8 mouse cellular contexts compared by ENCODE assay signal in genomic region chr14:7997255-7997696, GRCm38 (mm10). TPM values are rescaled to one million over a fixed set of nuclear protein-coding genes. Genes with fewer than 3 reads are reported as not detected.
DNase-seq lines count a peak whose midpoint lies in the region; ATAC-seq and TF ChIP-seq lines count a peak whose summit lies in the region.

No protein-coding gene starts in this region.

- peak; percentile 86 for TF ChIP-seq CTCF in heart, adult 2 months (IDR thresholded peaks at IDR 0.05)
- TF ChIP-seq CTCF in kidney, adult 2 months (conservative IDR thresholded peaks at IDR 0.05; ENCODE audit: insufficient read depth, insufficient read length, low read depth, low read length) = peak; percentile 82

- no peaks in the 10 kb centered on the region for H3K9me3 ChIP-seq in embryonic facial prominence, embryonic 12.5 days
- no peaks in the 10 kb centered on the region for H3K9me3 ChIP-seq in limb, embryonic 11.5 days (ENCODE audit: control insufficient read depth, low read length)
- no peaks in the 10 kb centered on the region for H3K9me3 ChIP-seq in midbrain, embryonic 14.5 days (ENCODE audit: control insufficient read depth, low read length)

- H3K4me2 ChIP-seq in embryonic facial prominence, embryonic 12.5 days (replicated peaks) = peak overlapping the region; percentile 12; the same call in 1 of the 2 replicates
- H3K4me2 ChIP-seq in limb, embryonic 11.5 days (ENCODE audit: low read depth, severe bottlenecking) = peak overlapping the region; percentile 35
- H3K4me2 ChIP-seq in midbrain, embryonic 14.5 days (ENCODE audit: low read length) = peak overlapping the region; percentile 46

- H3K4me3 ChIP-seq in embryonic facial prominence, embryonic 12.5 days = no peak overlapping the region
- H3K4me3 ChIP-seq in heart, adult 2 months = no peak overlapping the region
- H3K4me3 ChIP-seq in kidney, adult 2 months (ENCODE audit: insufficient read depth, low read depth, low read length) = 0 out of 2 replicates have a peak overlapping the region, but pooled peaks have one; percentile 9
- no peak overlapping the region for H3K4me3 ChIP-seq in limb, embryonic 11.5 days (ENCODE audit: low read depth, low read length)
- no peak overlapping the region for H3K4me3 ChIP-seq in midbrain, embryonic 14.5 days (replicated peaks; ENCODE audit: low read depth, low read length)

- TF ChIP-seq POLR2A in heart, adult 2 months (IDR thresholded peaks at IDR 0.05; ENCODE audit: insufficient read depth, low read depth, low read length) = no peak
- no peak for TF ChIP-seq POLR2A in kidney, adult 2 months (IDR thresholded peaks at IDR 0.05; ENCODE audit: low read depth, low read length)

- DNase-seq in 3T3-L1 (ENCODE audit: low read depth, low spot score) = peak; percentile 51
- peak; percentile 91 to 94 for DNase-seq in adrenal gland, postnatal 36 days
- DNase-seq in heart, adult 2 months = peak; percentile 90 to 91
- peak; percentile 92 for DNase-seq in kidney, adult 2 months
- peak; percentile 93 for DNase-seq in limb, embryonic 11.5 days (ENCODE audit: low spot score)
- peak; percentile 91 for DNase-seq in midbrain, embryonic 14.5 days
- DNase-seq in spleen, adult 12 weeks (ENCODE audit: low spot score) = peak; percentile 77

- intact Hi-C loops in heart, adult 2 months (cut with DNase I) = loop anchor here (1.0 kb wide), 2 partner anchors 33 to 47 kb away; no protein-coding TSS in a partner anchor

- H3K27ac ChIP-seq in embryonic facial prominence, embryonic 12.5 days = no peak overlapping the region
- no peak overlapping the region for H3K27ac ChIP-seq in heart, adult 2 months
- no peak overlapping the region for H3K27ac ChIP-seq in kidney, adult 2 months (ENCODE audit: insufficient read depth, low read depth, low read length)
- no peak overlapping the region for H3K27ac ChIP-seq in limb, embryonic 11.5 days (replicated peaks; ENCODE audit: low read depth, low read length)
- H3K27ac ChIP-seq in midbrain, embryonic 14.5 days (replicated peaks; ENCODE audit: low read depth, low read length) = no peak overlapping the region

- H3K4me1 ChIP-seq in embryonic facial prominence, embryonic 12.5 days = peaks cover 6% of the 10 kb centered on the region; the same call in 1 of the 2 replicates
- H3K4me1 ChIP-seq in heart, adult 2 months (ENCODE audit: control insufficient read depth, insufficient read depth, low read length) = no peaks in the 10 kb centered on the region; the same call in 1 of the 2 replicates
- no peaks in the 10 kb centered on the region for H3K4me1 ChIP-seq in kidney, adult 2 months (ENCODE audit: control insufficient read depth, insufficient read depth, low read length)
- no peaks in the 10 kb centered on the region for H3K4me1 ChIP-seq in limb, embryonic 11.5 days (ENCODE audit: control insufficient read depth, insufficient read depth, low read length)
- no peaks in the 10 kb centered on the region for H3K4me1 ChIP-seq in midbrain, embryonic 14.5 days (ENCODE audit: control insufficient read depth, insufficient read depth, low read length)

- 0 out of 2 replicates have a peak, but pooled peaks have one; percentile 39 for TF ChIP-seq EP300 in heart, adult 2 months (IDR thresholded peaks at IDR 0.05; ENCODE audit: insufficient read depth, low read depth, low read length)

- H3K9ac ChIP-seq in embryonic facial prominence, embryonic 12.5 days = no peak overlapping the region
- H3K9ac ChIP-seq in heart, adult 2 months (ENCODE audit: low read depth, low read length) = peak overlapping the region; percentile 47
- H3K9ac ChIP-seq in limb, embryonic 11.5 days (ENCODE audit: low read length) = no peak overlapping the region; the same call in 1 of the 2 replicates
- no peak overlapping the region for H3K9ac ChIP-seq in midbrain, embryonic 14.5 days (replicated peaks; ENCODE audit: low read length)

- H3K36me3 ChIP-seq in embryonic facial prominence, embryonic 12.5 days = no peaks in the 10 kb centered on the region
- no peaks in the 10 kb centered on the region for H3K36me3 ChIP-seq in heart, adult 2 months (ENCODE audit: control insufficient read depth, insufficient read depth, low read length)
- no peaks in the 10 kb centered on the region for H3K36me3 ChIP-seq in kidney, adult 2 months (ENCODE audit: control insufficient read depth, insufficient read depth, low read length)
- H3K36me3 ChIP-seq in limb, embryonic 11.5 days (ENCODE audit: control insufficient read depth, insufficient read depth, low read length) = no peaks in the 10 kb centered on the region
- no peaks in the 10 kb centered on the region for H3K36me3 ChIP-seq in midbrain, embryonic 14.5 days (ENCODE audit: control insufficient read depth, insufficient read depth, low read length)

- ATAC-seq in embryonic facial prominence, embryonic 12.5 days (ENCODE audit: insufficient number of reproducible peaks, insufficient read depth, low FRiP score, low TSS enrichment) = no peak
- no peak for ATAC-seq in limb, embryonic 11.5 days (ENCODE audit: insufficient number of reproducible peaks, low FRiP score, low TSS enrichment, low read depth)
- ATAC-seq in midbrain, embryonic 14.5 days (ENCODE audit: low FRiP score, low TSS enrichment) = peak; percentile 60; the same call in 1 of the 2 replicates

- H3K79me2 ChIP-seq in heart, adult 2 months (replicated peaks; ENCODE audit: control insufficient read depth, insufficient read depth, low read length) = no peaks in the 10 kb centered on the region

- H3K27me3 ChIP-seq in embryonic facial prominence, embryonic 12.5 days = peaks cover 27% of the 10 kb centered on the region
- peaks cover 2% of the 10 kb centered on the region; the same call in 1 of the 2 replicates for H3K27me3 ChIP-seq in heart, adult 2 months (ENCODE audit: control insufficient read depth, insufficient read depth, low read length)
- H3K27me3 ChIP-seq in kidney, adult 2 months (replicated peaks; ENCODE audit: control insufficient read depth, insufficient read depth, low read length) = no peaks in the 10 kb centered on the region
- H3K27me3 ChIP-seq in limb, embryonic 11.5 days (ENCODE audit: control insufficient read depth, insufficient read depth, low read length) = peaks cover 12% of the 10 kb centered on the region
- peaks cover 16% of the 10 kb centered on the region for H3K27me3 ChIP-seq in midbrain, embryonic 14.5 days (ENCODE audit: control insufficient read depth, insufficient read depth, low read length)

- under 1% methylated on average over 15 of the region's 15 CpGs for WGBS in embryonic facial prominence, embryonic 12.5 days
- 1% methylated on average over 15 of the region's 15 CpGs for WGBS in heart, adult 2 months
- WGBS in kidney, adult 2 months = 2% methylated on average over 15 of the region's 15 CpGs
- 2% methylated on average over 15 of the region's 15 CpGs for WGBS in limb, embryonic 11.5 days
- 2% methylated on average over 15 of the region's 15 CpGs for WGBS in midbrain, embryonic 14.5 days

RNA-seq across cellular contexts. Expression of gene Dnase1l3, which starts 2.9 kb away (rescaled TPM):
- under 1 TPM; 0.20 to 0.43 TPM for total RNA-seq in adrenal gland, postnatal 36 days (2021)
- polyA plus RNA-seq in embryonic facial prominence, embryonic 12.5 days (2016; fragmentation: Nextera tagmentation; extraction: Ambion mirVana) = 0.09 TPM in 1 of 2 replicates, not detected in the other
- under 1 TPM in 1 of 2 experiments, not detected in 1; 0.07 TPM for total RNA-seq in heart, adult 2 months (2021)
- 0.12 and 0.57 TPM in 2 replicates for polyA plus RNA-seq in heart, adult 2 months (2012; rRNA removed)
- 0.37 and 3.0 TPM in 2 replicates for polyA plus RNA-seq in kidney, adult 2 months (2012; rRNA removed)
- polyA plus RNA-seq in limb, embryonic 11.5 days (2014; fragmentation: Nextera tagmentation; extraction: Ambion mirVana) = 0.04 TPM in 1 of 2 replicates, not detected in the other
- 0.09 TPM in 1 of 2 replicates, not detected in the other for polyA plus RNA-seq in midbrain, embryonic 14.5 days (2014; fragmentation: Nextera tagmentation; extraction: Ambion mirVana)

RNA-seq across cellular contexts. Expression of gene Abhd6, which starts 5.4 kb away (rescaled TPM):
- total RNA-seq in adrenal gland, postnatal 36 days (2021) = 100 to 1,000 TPM in 1 of 2 experiments, 10 to 100 TPM in 1; 70.4 to 108 TPM
- 21.4 and 22.0 TPM in 2 replicates for polyA plus RNA-seq in embryonic facial prominence, embryonic 12.5 days (2016; fragmentation: Nextera tagmentation; extraction: Ambion mirVana)
- total RNA-seq in heart, adult 2 months (2021) = 10 to 100 TPM in 1 of 2 experiments, 1 to 10 TPM in 1; 8.9 to 13.7 TPM
- 12.4 and 15.3 TPM in 2 replicates for polyA plus RNA-seq in heart, adult 2 months (2012; rRNA removed)
- polyA plus RNA-seq in kidney, adult 2 months (2012; rRNA removed) = 37.4 and 38.9 TPM in 2 replicates
- 22.8 and 23.8 TPM in 2 replicates for polyA plus RNA-seq in limb, embryonic 11.5 days (2014; fragmentation: Nextera tagmentation; extraction: Ambion mirVana)
- 31.0 and 31.6 TPM in 2 replicates for polyA plus RNA-seq in midbrain, embryonic 14.5 days (2014; fragmentation: Nextera tagmentation; extraction: Ambion mirVana)

RNA-seq across cellular contexts. Expression of gene Gm45521, which starts 40.2 kb away (rescaled TPM):
- total RNA-seq in adrenal gland, postnatal 36 days (2021) = not detected
- polyA plus RNA-seq in embryonic facial prominence, embryonic 12.5 days (2016; fragmentation: Nextera tagmentation; extraction: Ambion mirVana) = not detected in 2 replicates
- not detected for total RNA-seq in heart, adult 2 months (2021)
- polyA plus RNA-seq in heart, adult 2 months (2012; rRNA removed) = not detected in 2 replicates
- polyA plus RNA-seq in kidney, adult 2 months (2012; rRNA removed) = not detected in 2 replicates
- polyA plus RNA-seq in limb, embryonic 11.5 days (2014; fragmentation: Nextera tagmentation; extraction: Ambion mirVana) = 0.31 TPM in 1 of 2 replicates, not detected in the other
- not detected in 2 replicates for polyA plus RNA-seq in midbrain, embryonic 14.5 days (2014; fragmentation: Nextera tagmentation; extraction: Ambion mirVana)
